Mouse (Mus musculus): Measurements from ENCODE around the gene Tbccd1. TPM values are rescaled to one million over a fixed set of nuclear protein-coding genes. Genes with fewer than 3 reads are reported as not detected.

The Tbccd1 gene
- polyA plus RNA-seq, 1 experiment from 2014 or later = 34.0 TPM

- H3K4me2 ChIP-seq (replicated peaks) = no peak overlapping the region
- H3K4me1 ChIP-seq = peaks cover 5% of the 10 kb centered on the region
- H3K9ac ChIP-seq (replicated peaks) = no peak overlapping the region
- H3K27ac ChIP-seq (replicated peaks) = no peak overlapping the region
- H3K36me3 ChIP-seq = 0 out of 2 replicates have a peak, but pooled peaks cover 5% of the 10 kb centered on the region
- no peak for ATAC-seq (ENCODE audit: low FRiP score, low read depth)
- H3K9me3 ChIP-seq = no peaks in the 10 kb centered on the region
- 94% methylated on average over 4 of the region's 4 CpGs for WGBS
- no peaks in the 10 kb centered on the region for H3K27me3 ChIP-seq
- H3K4me3 ChIP-seq = no peak overlapping the region
These were observed 4.8 kb downstream of the Tbccd1 start for GRCm38 (mm10) chr16:22852709-22853108.

- 94% methylated on average over 1 of the region's 1 CpGs for WGBS
These were observed 9.1 kb downstream of the Tbccd1 start for GRCm38 (mm10) chr16:22848331-22848730.

DNA sequence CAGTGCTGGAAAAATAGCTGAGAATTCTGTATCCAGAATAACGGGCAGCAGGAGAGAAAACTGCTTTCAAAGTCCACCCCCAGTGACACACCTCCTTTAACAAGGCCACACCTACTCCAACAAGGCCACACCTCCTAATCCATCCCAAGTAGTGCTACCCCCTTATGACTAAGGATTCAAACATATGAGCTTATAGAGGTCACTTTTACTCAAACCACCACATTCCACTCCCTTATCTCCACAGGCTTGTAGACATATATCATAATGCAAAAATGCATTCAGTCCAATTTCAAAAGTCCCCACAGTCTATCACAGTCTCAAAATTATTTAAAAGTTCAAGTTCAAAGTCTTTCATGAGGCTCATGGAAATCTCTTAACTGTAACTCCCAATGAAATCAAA lies 9.8 kb downstream of the Tbccd1 start:
- no peak overlapping the region for H3K4me3 ChIP-seq
- H3K27me3 ChIP-seq = no peaks in the 10 kb centered on the region
- no peak overlapping the region for H3K9ac ChIP-seq (replicated peaks)
- no peaks in the 10 kb centered on the region for H3K9me3 ChIP-seq
- H3K36me3 ChIP-seq = no peaks in the 10 kb centered on the region
- no peak overlapping the region for H3K4me2 ChIP-seq (replicated peaks)
- no peak for ATAC-seq (ENCODE audit: low FRiP score, low read depth)
- WGBS = 88% methylated on average over 1 of the region's 1 CpGs
- H3K27ac ChIP-seq (replicated peaks) = no peak overlapping the region
- H3K4me1 ChIP-seq = peaks cover 5% of the 10 kb centered on the region; the same call in 1 of the 2 replicates

More at GRCm38 (mm10) chr16:22848331-22848730, 9.1 kb downstream of the Tbccd1 start:
- Histone ChIP-seq H3K27ac (replicated peaks) (no peak overlapping the region), H3K4me1 (peaks cover 5% of the 10 kb centered on the region; the same call in 1 of the 2 replicates), H3K27me3 (no peaks in the 10 kb centered on the region), H3K36me3 (0 out of 2 replicates have a peak, but pooled peaks cover 5% of the 10 kb centered on the region), H3K9me3 (no peaks in the 10 kb centered on the region), H3K4me2 (replicated peaks) (no peak overlapping the region), H3K9ac (replicated peaks) (no peak overlapping the region), H3K4me3 (no peak overlapping the region)
- ATAC-seq (ENCODE audit: low FRiP score, low read depth) = no peak

DNA sequence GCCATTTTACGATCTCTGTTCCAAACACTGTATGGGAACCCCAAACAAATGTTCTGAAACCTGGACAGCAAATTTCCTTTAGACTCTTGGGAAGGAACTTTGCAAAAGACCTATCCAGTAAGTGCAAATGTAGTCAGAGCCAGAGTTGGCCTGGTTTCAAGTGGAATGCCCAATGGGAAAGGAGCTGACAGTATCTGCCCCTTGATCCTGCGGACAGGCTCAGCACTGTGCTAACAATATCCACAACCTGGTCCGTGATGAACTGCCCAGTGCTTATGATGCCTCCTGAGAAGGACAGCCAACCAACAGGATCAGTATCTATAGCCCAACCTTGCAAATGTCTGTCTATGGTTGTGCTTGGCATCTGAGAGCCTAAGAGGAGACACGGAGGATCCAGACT lies 12.0 kb downstream of the Tbccd1 start:
- Histone ChIP-seq H3K4me2 (replicated peaks) (no peak overlapping the region), H3K27ac (replicated peaks) (no peak overlapping the region), H3K36me3 (peaks cover 8% of the 10 kb centered on the region; the same call in 1 of the 2 replicates), H3K9ac (replicated peaks) (no peak overlapping the region), H3K4me3 (no peak overlapping the region), H3K27me3 (no peaks in the 10 kb centered on the region), H3K4me1 (peaks cover 5% of the 10 kb centered on the region; the same call in 1 of the 2 replicates), H3K9me3 (no peaks in the 10 kb centered on the region)
- ATAC-seq (ENCODE audit: low FRiP score, low read depth) = no peak
- 90% methylated on average over 4 of the region's 4 CpGs for WGBS

- Histone ChIP-seq H3K27me3 (no peaks in the 10 kb centered on the region), H3K9me3 (no peaks in the 10 kb centered on the region), H3K9ac (replicated peaks) (0 out of 2 replicates have a peak overlapping the region, but pooled peaks have one; percentile 58), H3K27ac (replicated peaks) (no peak overlapping the region), H3K36me3 (peaks cover 12% of the 10 kb centered on the region; the same call in 1 of the 2 replicates), H3K4me2 (replicated peaks) (peak overlapping the region; percentile 76), H3K4me3 (peak overlapping the region; percentile 51), H3K4me1 (peaks cover 5% of the 10 kb centered on the region; the same call in 1 of the 2 replicates)
- no peak for ATAC-seq (ENCODE audit: low FRiP score, low read depth)
- WGBS = 74% methylated on average over 5 of the region's 5 CpGs
These were observed 12.6 kb downstream of the Tbccd1 start for GRCm38 (mm10) chr16:22844834-22845233.

DNA sequence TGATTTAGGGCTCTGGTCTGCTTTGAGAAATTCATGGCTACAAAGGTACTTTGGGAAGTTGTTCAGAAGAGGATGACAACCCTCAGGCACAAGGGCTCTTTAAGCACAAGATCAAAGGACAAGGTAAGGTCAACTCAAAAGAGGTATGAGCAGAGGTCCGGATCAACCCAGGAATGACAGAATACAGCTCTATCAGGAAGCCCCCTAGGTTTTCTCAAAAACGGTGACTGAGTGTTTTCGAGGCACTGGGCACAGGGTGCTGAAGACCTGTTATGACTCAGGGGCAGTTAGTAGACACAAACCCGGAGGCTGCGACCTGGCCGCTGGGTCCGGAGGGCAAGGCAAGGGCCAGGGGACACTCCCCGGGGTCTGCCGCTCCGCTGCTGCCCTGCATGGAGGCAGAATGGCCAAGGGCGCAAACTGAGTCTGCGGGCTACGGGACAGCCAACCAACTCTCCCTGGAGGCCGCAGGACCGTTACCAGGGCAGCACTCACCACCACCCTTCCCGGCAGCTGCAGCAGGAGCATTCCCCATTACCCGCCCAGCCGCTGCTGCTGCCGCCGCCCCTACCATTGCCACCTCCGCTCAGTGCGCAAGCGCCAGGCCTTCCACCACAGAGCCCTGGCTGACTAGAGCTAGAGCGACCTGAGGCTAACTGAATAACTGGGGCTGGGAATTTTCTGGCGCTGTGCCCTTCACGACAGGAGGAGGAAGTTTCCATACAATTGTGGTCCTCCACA lies 13.2 kb downstream of the Tbccd1 start:
- Histone ChIP-seq H3K4me1 (peaks cover 5% of the 10 kb centered on the region; the same call in 1 of the 2 replicates), H3K27me3 (no peaks in the 10 kb centered on the region), H3K9ac (replicated peaks) (peak overlapping the region; percentile 58), H3K4me3 (peak overlapping the region; percentile 51), H3K36me3 (peaks cover 13% of the 10 kb centered on the region; the same call in 1 of the 2 replicates), H3K9me3 (no peaks in the 10 kb centered on the region), H3K4me2 (replicated peaks) (peak overlapping the region; percentile 76), H3K27ac (replicated peaks) (no peak overlapping the region)
- ATAC-seq (ENCODE audit: low FRiP score, low read depth) = peak; percentile 94
- WGBS = 8% methylated on average over 26 of the region's 26 CpGs

DNA sequence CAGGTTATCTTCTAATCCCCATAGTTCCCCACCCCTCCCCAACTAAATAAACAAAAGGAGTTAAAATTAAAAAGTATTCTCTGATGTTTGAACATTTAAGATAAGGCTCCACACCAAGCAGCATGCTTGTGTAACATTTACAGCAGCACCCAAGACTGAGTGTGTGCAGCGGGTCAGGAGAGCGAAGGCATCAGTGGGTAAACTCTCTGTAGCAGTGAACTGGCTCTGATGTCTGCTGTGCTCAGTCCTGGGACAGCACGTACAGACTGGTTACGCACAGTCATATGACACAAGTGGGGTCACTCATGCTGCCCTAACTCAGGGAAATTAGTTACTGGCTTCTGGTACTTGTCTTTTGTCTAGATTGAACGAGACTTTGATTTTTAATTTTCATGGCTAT lies 14.6 kb downstream of the Tbccd1 start:
- no peaks in the 10 kb centered on the region for H3K27me3 ChIP-seq
- 91% methylated on average over 5 of the region's 5 CpGs for WGBS
- no peak overlapping the region for H3K27ac ChIP-seq (replicated peaks)
- no peak for ATAC-seq (ENCODE audit: low FRiP score, low read depth)
- no peak overlapping the region for H3K9ac ChIP-seq (replicated peaks)
- H3K9me3 ChIP-seq = no peaks in the 10 kb centered on the region
- H3K4me1 ChIP-seq = peaks cover 5% of the 10 kb centered on the region; the same call in 1 of the 2 replicates
- peaks cover 21% of the 10 kb centered on the region; the same call in 1 of the 2 replicates for H3K36me3 ChIP-seq
- H3K4me2 ChIP-seq (replicated peaks) = no peak overlapping the region
- no peak overlapping the region for H3K4me3 ChIP-seq

GRCm38 (mm10) chr16:22839146-22839857 lies 18.2 kb downstream of the Tbccd1 start:
- no peak for ATAC-seq (ENCODE audit: low FRiP score, low read depth)
- H3K4me3 ChIP-seq = no peak overlapping the region
- H3K27ac ChIP-seq (replicated peaks) = no peak overlapping the region
- H3K4me2 ChIP-seq (replicated peaks) = no peak overlapping the region
- H3K4me1 ChIP-seq = no peaks in the 10 kb centered on the region
- 91% methylated on average over 3 of the region's 3 CpGs for WGBS
- H3K36me3 ChIP-seq = peaks cover 21% of the 10 kb centered on the region; the same call in 1 of the 2 replicates
- H3K9ac ChIP-seq (replicated peaks) = no peak overlapping the region
- no peaks in the 10 kb centered on the region for H3K27me3 ChIP-seq
- no peaks in the 10 kb centered on the region for H3K9me3 ChIP-seq

DNA sequence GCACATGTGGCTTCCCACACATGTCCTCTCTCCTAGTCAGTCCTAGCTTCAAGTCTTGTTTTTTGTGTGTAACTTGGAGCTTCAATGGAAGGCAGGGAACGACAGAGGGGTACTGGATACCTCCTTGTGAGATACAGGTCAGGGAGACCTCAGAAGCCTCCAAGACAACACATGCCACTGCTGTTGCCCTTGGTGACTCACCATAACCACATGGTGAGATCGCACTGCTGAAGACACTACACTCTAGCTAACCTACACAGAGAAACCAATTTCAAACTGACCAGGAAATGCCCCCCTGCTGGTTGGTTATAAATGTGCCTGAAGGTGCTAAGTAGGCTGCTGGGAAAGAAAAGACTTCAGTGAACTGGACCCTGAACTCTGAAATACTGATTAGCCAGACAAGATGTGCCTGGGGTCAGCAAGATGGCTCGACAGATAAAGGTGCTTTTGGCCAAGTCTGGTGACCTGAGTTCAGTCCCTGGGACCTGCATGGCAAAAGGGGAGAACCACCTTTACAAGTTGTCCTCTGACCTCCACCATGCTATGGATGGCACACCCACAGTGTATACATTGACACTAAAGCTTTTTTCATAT lies 24.4 kb downstream of the Tbccd1 start:
- Histone ChIP-seq H3K4me2 (replicated peaks) (no peak overlapping the region), H3K4me3 (no peak overlapping the region), H3K36me3 (peaks cover 15% of the 10 kb centered on the region), H3K27ac (replicated peaks) (no peak overlapping the region), H3K4me1 (no peaks in the 10 kb centered on the region), H3K9ac (replicated peaks) (no peak overlapping the region), H3K27me3 (no peaks in the 10 kb centered on the region), H3K9me3 (no peaks in the 10 kb centered on the region)
- WGBS = 92% methylated on average over 3 of the region's 3 CpGs
- no peak for ATAC-seq (ENCODE audit: low FRiP score, low read depth)

GRCm38 (mm10) chr16:22820731-22821130 lies 36.7 kb downstream of the Tbccd1 start:
- Histone ChIP-seq H3K4me1 (no peaks in the 10 kb centered on the region), H3K9me3 (no peaks in the 10 kb centered on the region), H3K4me3 (no peak overlapping the region), H3K9ac (replicated peaks) (no peak overlapping the region), H3K27me3 (no peaks in the 10 kb centered on the region), H3K27ac (replicated peaks) (no peak overlapping the region), H3K36me3 (peaks cover 17% of the 10 kb centered on the region), H3K4me2 (replicated peaks) (no peak overlapping the region)
- ATAC-seq (ENCODE audit: low FRiP score, low read depth) = no peak
- 60% methylated on average over 8 of the region's 8 CpGs for WGBS

- Histone ChIP-seq H3K4me1 (no peaks in the 10 kb centered on the region), H3K4me3 (no peak within 1 kb of the TSS), H3K4me2 (replicated peaks) (no peak within 1 kb of the TSS), H3K9me3 (no peaks in the 10 kb centered on the region), H3K27ac (replicated peaks) (no peak within 1 kb of the TSS), H3K36me3 (peaks cover 9% of the 10 kb centered on the region; the same call in 1 of the 2 replicates), H3K9ac (replicated peaks) (no peak within 1 kb of the TSS), H3K27me3 (peaks cover 22% of the 10 kb centered on the region)
- 54% methylated on average over 2 of the region's 2 CpGs for WGBS
- no peak for ATAC-seq (ENCODE audit: low FRiP score, low read depth)
These were observed 46.0 kb downstream of the Tbccd1 start, which contains the start of gene Crygs for GRCm38 (mm10) chr16:22811477-22811876. Gene Crygs (minus strand): TSS chr16:22811577.
